Mouse (Mus musculus) retina, postnatal 1 day (tissue): Measurements from ENCODE around the gene Ciz1.

ENCODE experiments used
- DNase-seq: peaks from one replicate; pipeline ENCODE4 v3.0.0-alpha.2; 2012

Gene Ciz1

DNA sequence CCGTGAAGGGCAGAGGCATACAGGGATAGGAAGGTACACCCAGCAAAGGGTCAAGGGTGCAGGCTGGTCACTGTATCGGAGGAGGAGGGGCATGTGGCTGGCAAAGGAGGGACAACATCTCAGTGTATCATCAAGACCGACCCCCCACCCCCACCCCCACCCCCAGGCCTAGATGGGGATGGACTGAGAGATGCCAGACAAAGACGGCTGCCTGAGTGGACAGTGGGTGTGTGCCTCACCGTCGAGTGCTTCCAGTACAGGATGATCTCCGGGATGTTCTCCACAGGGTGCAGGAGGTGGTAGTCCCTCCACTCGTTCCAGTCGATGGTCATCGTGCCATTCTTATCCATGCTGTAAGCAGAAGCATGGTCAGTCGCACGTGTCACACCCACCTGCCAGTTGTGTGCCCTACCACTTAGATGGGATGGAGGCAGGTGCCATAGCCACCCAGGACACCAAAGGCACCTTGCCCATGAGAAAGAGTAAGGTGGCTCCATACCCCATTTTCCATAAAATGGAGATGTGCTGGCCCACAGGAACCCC lies 68.0 kb downstream of the Ciz1 start:
- DNase-seq, result no peak

DNA sequence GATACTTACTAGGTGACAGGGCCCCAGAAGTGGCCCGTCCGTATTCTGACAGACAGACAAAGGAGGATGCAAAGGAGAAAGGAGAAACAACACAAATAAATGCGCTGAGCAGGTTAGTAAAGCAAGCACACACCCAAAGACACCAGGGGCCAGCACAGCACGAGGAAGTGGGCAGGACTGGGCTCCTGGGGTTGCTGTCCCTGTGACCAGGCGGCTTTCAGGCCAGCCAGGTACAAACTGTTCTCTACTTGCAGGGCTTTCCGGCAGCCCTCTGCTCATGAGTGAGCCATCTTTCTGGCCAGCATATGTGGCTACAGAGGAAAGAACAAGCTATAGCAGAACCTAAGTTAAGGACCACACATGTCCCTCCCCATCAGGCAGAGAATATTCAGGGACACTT lies 68.5 kb downstream of the Ciz1 start:
- no peak for DNase-seq

DNA sequence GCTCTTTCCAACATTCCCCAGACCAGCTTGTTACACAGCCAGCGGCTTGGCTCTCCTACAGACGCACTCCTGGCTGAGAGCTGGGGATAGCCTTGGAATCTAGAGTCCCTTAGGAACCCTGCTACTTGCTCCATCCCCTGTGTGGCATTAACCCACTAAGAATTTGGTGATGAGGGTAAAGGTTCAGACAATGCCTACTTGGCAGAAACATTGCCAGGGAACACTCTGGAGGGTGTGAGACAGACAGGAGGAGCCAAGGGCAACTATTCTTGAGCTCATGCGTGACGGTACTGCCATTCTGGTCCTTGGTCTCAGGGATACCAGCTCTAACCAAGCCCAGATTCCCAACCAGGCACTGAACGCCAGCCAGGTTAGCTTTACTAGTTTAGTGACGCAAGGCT lies 69.7 kb downstream of the Ciz1 start:
- no peak for DNase-seq

DNA sequence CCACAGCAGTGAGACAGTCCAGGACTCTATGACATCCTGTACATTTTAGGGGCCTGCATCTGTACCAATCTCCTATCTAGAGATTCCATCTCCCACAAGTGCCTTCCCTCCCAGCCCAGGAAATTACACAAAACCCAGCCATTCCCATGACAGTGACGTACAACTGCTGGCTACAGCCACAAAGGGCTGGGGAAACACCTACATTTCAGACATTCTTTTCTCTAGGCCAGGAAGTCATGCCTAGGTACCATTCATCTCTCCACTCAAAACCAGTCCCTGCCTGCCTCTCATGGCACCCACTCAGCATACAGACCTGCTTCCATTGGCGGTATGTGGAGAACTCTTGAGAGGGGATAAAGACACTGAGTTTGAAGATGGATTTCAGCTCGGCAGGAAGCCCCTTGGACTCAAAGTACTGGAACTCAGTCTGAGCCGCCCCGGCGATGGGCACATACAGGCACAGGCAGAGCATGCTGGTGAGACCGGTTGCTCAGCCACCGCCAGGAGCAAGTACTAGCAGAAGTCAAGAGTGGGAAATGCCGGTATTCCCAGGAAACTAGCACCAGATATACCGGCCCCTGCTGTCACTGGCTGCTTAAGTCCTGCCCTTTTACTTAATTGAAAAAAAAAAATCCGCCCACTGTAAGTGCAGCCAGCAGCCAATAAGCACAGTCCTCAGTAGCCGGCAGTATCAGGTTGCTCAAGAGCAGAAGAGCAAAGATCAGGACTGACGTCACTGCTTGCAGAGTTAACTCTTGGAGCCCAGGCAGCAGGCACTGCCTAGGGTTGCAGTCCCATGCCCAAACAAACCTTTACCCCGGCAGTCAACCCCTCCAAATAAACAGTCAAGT lies 71.6 kb downstream of the Ciz1 start:
- peak; percentile 84 for DNase-seq

DNA sequence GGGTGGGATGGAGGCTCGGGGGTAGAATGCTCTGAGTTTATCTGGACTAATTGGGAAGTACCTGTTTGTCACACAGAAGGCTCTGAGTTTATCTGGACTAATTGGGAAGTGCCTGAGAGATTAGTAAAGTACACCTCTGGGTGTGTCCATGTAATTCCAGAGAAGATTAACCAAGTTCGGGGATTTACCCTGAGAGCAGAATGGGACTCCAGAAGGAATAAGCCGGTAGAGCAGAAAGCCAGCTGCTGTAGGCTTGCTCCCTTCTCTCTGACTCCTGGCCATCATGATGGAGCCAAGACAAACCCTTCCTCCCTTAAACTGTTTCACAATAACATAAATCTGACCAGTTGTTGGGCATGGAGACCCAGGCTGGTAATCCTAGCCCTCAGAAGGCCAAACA lies 72.7 kb downstream of the Ciz1 start:
- DNase-seq, result peak; percentile 38

DNA sequence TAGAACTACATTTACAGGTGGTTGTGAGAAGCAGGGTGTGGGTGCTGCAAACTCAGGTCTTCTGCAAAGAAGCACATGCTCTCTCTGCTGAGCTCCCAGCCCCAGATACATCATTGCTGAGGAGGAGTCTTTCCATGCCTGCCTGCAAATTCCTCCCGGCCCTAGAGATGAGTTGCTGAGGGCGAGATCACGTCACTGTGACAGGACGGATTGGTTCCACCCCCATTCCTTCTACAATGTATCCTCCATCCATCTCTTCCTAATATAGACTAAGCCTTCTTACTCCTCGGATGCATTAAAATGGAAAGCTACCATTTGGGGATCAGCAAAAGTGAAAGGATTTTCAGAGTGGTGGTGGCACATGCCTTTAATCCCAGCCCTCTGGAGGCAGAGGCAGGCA lies 73.4 kb downstream of the Ciz1 start:
- DNase-seq, result no peak

DNA sequence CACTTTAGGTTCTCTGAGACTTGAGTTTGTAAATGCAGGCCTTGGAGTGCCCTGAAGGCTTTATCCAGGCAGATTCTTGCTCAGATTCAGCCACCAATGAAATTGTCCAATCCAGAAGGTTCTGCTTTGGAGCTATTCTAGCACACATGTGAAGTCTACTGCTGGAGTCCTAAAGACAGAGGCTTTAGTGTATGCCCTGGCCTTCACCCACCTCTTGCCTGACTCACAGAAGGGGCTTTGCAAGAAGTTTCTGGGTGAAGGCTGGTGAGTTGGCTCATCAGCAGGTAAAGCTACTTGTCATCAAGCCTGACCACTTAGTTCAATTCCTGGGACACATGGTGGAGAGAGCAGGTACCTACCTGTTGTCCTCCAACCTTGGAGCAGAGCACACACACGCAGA lies 74.0 kb downstream of the Ciz1 start:
- no peak for DNase-seq

DNA sequence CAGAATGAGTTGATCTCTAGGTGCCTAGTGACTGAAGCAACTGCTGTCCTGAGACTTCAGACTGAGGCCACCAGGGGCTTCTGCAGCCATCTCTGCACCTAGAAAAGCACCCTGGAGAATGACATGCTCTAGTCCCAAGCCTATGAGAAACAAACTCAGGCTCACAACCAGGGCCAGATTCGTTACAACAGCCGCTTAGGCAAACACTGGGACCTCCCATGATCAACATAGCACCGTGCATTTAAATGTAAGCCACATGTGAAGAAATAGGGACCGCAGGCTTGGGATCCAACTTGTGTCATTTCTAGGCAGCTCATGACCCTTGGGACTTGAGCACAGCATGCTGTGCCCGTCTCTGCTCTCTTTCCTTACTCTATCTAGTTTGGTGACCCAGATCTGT lies 75.6 kb downstream of the Ciz1 start:
- DNase-seq, result no peak

DNA sequence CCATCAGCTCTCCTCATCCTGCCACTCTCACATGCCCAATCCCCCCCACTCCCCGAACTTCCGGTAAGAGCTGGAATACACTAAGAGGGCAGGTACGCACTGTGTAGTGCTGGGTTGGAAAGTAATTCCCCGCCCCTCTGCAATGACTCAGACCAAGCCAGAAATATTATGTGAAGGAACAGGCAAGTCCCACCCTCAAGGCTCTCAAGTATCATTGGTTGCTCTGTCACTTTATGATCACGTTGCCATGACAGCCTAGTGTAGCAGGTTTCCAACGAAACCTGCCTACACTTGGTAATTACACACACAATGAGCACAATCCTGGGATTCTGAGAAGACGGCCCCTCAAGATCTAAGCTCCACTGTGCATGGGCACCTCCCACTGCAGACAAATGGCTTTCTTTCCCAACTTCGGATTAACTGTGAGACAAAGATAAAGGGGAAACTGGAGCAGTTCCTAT lies 76.2 kb downstream of the Ciz1 start:
- DNase-seq, result peak; percentile 32

DNA sequence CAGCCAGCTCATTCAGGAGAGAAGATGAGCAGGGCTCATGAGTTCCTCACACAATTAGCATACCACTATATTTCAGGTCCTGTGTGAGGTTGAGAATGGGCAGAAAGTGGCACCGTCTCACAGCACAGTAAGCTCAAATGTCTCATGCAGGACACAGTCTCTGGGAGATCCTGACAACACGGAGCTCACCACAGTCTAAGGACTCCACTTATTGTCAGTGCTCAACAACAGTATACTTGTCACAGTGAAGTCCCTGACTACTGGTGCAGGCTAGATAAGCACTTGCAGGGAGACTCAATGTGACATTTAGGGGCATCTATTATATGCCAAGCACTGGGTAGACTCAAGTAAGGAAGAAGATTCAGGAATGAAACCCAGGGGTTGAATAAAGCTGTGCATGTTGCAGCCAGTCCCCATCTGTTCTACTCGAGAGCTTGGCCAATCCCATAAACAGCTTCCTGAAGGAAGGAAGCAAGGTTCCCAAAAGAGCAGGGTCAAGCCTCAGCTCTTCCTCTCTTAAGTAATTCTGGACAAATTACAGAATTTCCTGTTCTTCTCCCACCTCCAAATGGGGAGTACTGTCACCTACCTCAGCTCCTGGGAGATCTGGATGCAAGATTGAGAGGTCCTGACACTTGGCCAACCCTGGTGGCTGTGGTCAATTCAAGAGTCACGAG lies 77.2 kb downstream of the Ciz1 start:
- DNase-seq, result no peak
